In genomic region chr19:32344738-32345121, GRCm38 (mm10) we compare ENCODE assay signal across 9 mouse cellular contexts. TPM values are rescaled to one million over a fixed set of nuclear protein-coding genes. Genes with fewer than 3 reads are reported as not detected.
A peak's percentile ranks its signal among the peaks of the same experiment; 100 is the strongest.
DNase-seq lines count a peak whose midpoint lies in the region; ATAC-seq and TF ChIP-seq lines count a peak whose summit lies in the region.
"Had no signal": no experiment of that assay in that cellular context is flagged by ENCODE, and none has a peak within 500 bp of the region (broad histone marks: within the 10 kb centered on the region; RNA-seq: fewer than 3 reads in every experiment).

No protein-coding gene starts in this region.

- no peaks in the 10 kb centered on the region for H3K27me3 ChIP-seq in heart, adult 2 months (ENCODE audit: control insufficient read depth, insufficient read depth, low read length)
- no peaks in the 10 kb centered on the region for H3K27me3 ChIP-seq in embryonic facial prominence, embryonic 14.5 days (replicated peaks; ENCODE audit: control insufficient read depth, insufficient read depth, low read length)
- no peaks in the 10 kb centered on the region for H3K27me3 ChIP-seq in midbrain, embryonic 16.5 days (ENCODE audit: control insufficient read depth, insufficient read depth, low read depth, low read length)

- DNase-seq in heart, adult 2 months, result peak in 1 of 2 experiments; percentile 28
- DNase-seq in heart, postnatal 36 days, result no peak
- no peak for DNase-seq in embryonic facial prominence, embryonic 14.5 days (ENCODE audit: low spot score)
- DNase-seq in kidney, adult 9 months, result peak; percentile 67
- no peak for DNase-seq in layer of hippocampus, adult 2 months (ENCODE audit: low spot score in 2 of 2)
- DNase-seq in cerebellum, postnatal 14 days, result no peak
- no peak for DNase-seq in urinary bladder, postnatal 4 days (ENCODE audit: low spot score in 2 of 2)

- no peak overlapping the region for H3K9ac ChIP-seq in heart, adult 2 months (ENCODE audit: low read depth, low read length)
- no peak overlapping the region for H3K9ac ChIP-seq in embryonic facial prominence, embryonic 14.5 days (ENCODE audit: low read depth, low read length)
- H3K9ac ChIP-seq in midbrain, embryonic 16.5 days (ENCODE audit: low read depth, low read length), result no peak overlapping the region

- H3K36me3 ChIP-seq in heart, adult 2 months (ENCODE audit: control insufficient read depth, insufficient read depth, low read length), result peaks cover 35% of the 10 kb centered on the region
- no peaks in the 10 kb centered on the region for H3K36me3 ChIP-seq in embryonic facial prominence, embryonic 14.5 days (ENCODE audit: control insufficient read depth, insufficient read depth, low read length)
- H3K36me3 ChIP-seq in midbrain, embryonic 16.5 days (ENCODE audit: control insufficient read depth, insufficient read depth, low read length), result no peaks in the 10 kb centered on the region

- no peaks in the 10 kb centered on the region; the same call in none of the 2 replicates for H3K79me2 ChIP-seq in heart, adult 2 months (replicated peaks; ENCODE audit: control insufficient read depth, insufficient read depth, low read length)

- no peak for TF ChIP-seq EP300 in heart, adult 2 months (IDR thresholded peaks at IDR 0.05; ENCODE audit: insufficient read depth, low read depth, low read length)

- H3K27ac ChIP-seq in heart, adult 2 months, result peak overlapping the region; percentile 90
- 0 out of 2 replicates have a peak overlapping the region, but pooled peaks have one; percentile 7 for H3K27ac ChIP-seq in embryonic facial prominence, embryonic 14.5 days (replicated peaks; ENCODE audit: low read depth, low read length)
- H3K27ac ChIP-seq in midbrain, embryonic 16.5 days (ENCODE audit: low read length), result no peak overlapping the region
- no peak overlapping the region for H3K27ac ChIP-seq in layer of hippocampus, adult 2 months

- H3K4me2 ChIP-seq in embryonic facial prominence, embryonic 14.5 days (ENCODE audit: low read depth, low read length), result peak overlapping the region; percentile 30
- H3K4me2 ChIP-seq in midbrain, embryonic 16.5 days (ENCODE audit: low read length), result peak overlapping the region; percentile 44

- 54% methylated on average over 4 of the region's 4 CpGs for WGBS in heart, adult 2 months
- 27% methylated on average over 4 of the region's 4 CpGs for whole genome bisulfite sequencing in embryonic facial prominence, embryonic 14.5 days
- 24% methylated on average over 4 of the region's 4 CpGs for WGBS in midbrain, embryonic 16.5 days

- no peak for TF ChIP-seq POLR2A in heart, adult 2 months (IDR thresholded peaks at IDR 0.05; ENCODE audit: insufficient read depth, low read depth, low read length)

- H3K4me3 ChIP-seq in heart, adult 2 months, result no peak overlapping the region
- no peak overlapping the region for H3K4me3 ChIP-seq in embryonic facial prominence, embryonic 14.5 days (ENCODE audit: low read depth, low read length)
- H3K4me3 ChIP-seq in midbrain, embryonic 16.5 days (ENCODE audit: low read depth, low read length), result no peak overlapping the region; the same call in 1 of the 2 replicates
- H3K4me3 ChIP-seq in layer of hippocampus, adult 2 months, result no peak overlapping the region

- peaks cover 27% of the 10 kb centered on the region for H3K4me1 ChIP-seq in heart, adult 2 months (ENCODE audit: control insufficient read depth, insufficient read depth, low read length)
- H3K4me1 ChIP-seq in embryonic facial prominence, embryonic 14.5 days (ENCODE audit: control insufficient read depth, insufficient read depth, low read length), result peaks cover 58% of the 10 kb centered on the region
- H3K4me1 ChIP-seq in midbrain, embryonic 16.5 days (ENCODE audit: control insufficient read depth, insufficient read depth, low read length), result peaks cover 19% of the 10 kb centered on the region

- intact Hi-C loops in heart, adult 2 months (cut with DNase I), result loop anchor here (1.0 kb wide), 1 partner anchor 45 kb away; the partner anchor contains the start of gene Sgms1
- intact Hi-C loops in heart, postnatal 36 days (cut with DNase I), result loop anchor here (2.0 kb wide), 1 partner anchor 16 kb away; no protein-coding TSS in a partner anchor

- H3K9me3 ChIP-seq in embryonic facial prominence, embryonic 14.5 days (ENCODE audit: control insufficient read depth, low read length), result no peaks in the 10 kb centered on the region
- no peaks in the 10 kb centered on the region for H3K9me3 ChIP-seq in midbrain, embryonic 16.5 days (replicated peaks; ENCODE audit: control insufficient read depth, low read length, poor library complexity, severe bottlenecking)
- H3K9me3 ChIP-seq: G1E had no signal

- ATAC-seq in embryonic facial prominence, embryonic 14.5 days (ENCODE audit: low read depth), result peak; percentile 48; the same call in 1 of the 2 replicates
- ATAC-seq in midbrain, embryonic 16.5 days, result peak; percentile 84

- no peak for TF ChIP-seq CTCF in heart, adult 2 months (IDR thresholded peaks at IDR 0.05)
- TF ChIP-seq CTCF in layer of hippocampus, adult 2 months (conservative IDR thresholded peaks at IDR 0.05), result no peak

RNA-seq across cellular contexts. Expression of gene Sgms1, which starts 44.8 kb away (rescaled TPM):
- total RNA-seq in heart, adult 2 months (2021), result 10 to 100 TPM; 60.5 to 62.1 TPM
- 27.0 and 42.5 TPM in 2 replicates for polyA plus RNA-seq in heart, adult 2 months (2012; rRNA removed)
- 10 to 100 TPM; 60.2 to 76.0 TPM for total RNA-seq in heart, postnatal 36 days (2021)
- polyA plus RNA-seq in embryonic facial prominence, embryonic 14.5 days (2014; fragmentation: Nextera tagmentation; extraction: Ambion mirVana), result 29.7 and 31.3 TPM in 2 replicates
- 20.2 and 21.5 TPM in 2 replicates for polyA plus RNA-seq in midbrain, embryonic 16.5 days (2015; fragmentation: Nextera tagmentation; extraction: Ambion mirVana)
- total RNA-seq in layer of hippocampus, adult 2 months (2021), result 10 to 100 TPM; 53.9 to 59.6 TPM

Comparison
In these comparisons a context has a peak if more than half of its experiments do, and no peak if none do; other contexts are left out.
1. H3K27ac ChIP-seq: peak in heart, adult 2 months (single experiment) and embryonic facial prominence, embryonic 14.5 days (single experiment); none in midbrain, embryonic 16.5 days (single experiment) and layer of hippocampus, adult 2 months (single experiment).